Mouse (Mus musculus): Measurements from ENCODE around the gene Gm6902. TPM values are rescaled to one million over a fixed set of nuclear protein-coding genes. Genes with fewer than 3 reads are reported as not detected.
"Not testable (repeated sequence)": the region's sequence is repeated elsewhere in the genome, so short reads cannot be mapped to it uniquely, and the experiment has no call there.

The Gm6902 gene
- not detected for total RNA-seq (2022)

DNA sequence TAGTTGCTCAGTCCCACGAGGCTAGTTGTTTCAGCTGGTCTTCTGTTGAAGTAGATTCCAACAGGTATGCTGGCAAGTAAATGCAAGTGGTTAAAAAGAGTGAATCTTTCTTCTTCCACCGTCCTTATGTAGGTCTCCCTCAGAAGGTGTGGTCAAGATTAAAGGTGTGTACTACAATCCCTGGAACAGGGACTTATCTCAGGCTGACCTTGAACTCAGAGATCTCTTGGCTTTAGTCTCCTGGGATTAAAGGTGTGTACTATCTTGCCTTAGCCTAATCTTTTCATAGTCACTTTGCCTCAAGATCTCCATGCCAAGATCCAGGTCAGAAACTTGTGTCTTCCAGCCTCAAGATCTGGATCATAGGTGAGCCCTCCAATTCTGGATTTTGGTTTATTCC, at the start of gene Gm6902:
Gene Gm6902 (minus strand): TSS at position 101 of the 400 bp plus-strand sequence.
- DNase-seq (ENCODE audit: low spot score) = not testable (repeated sequence)

DNA sequence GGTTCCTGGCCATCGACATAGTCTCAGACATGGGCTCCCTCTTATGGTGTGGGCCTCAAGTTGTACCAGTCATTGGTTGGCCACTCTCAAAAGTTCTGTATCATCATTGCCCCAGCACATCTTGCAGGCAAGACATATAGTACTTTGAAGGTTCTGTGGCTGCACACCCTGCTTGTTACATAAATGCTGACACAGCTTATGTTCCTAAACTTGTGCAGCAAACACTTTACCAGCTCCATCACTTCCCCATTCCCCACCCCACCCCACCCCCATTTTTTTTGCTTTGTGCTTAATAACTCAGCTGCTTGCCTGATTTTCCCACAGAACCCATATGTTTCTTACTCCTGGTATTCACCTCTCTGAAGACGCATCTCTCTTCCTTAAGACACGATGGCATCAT, 22.2 kb upstream of the Gm6902 start, which contains the start of gene Nlrp4e:
Gene Nlrp4e (plus strand): TSS at position 301 of the 400 bp plus-strand sequence.
- DNase-seq (ENCODE audit: low spot score) = not testable (repeated sequence)

DNA sequence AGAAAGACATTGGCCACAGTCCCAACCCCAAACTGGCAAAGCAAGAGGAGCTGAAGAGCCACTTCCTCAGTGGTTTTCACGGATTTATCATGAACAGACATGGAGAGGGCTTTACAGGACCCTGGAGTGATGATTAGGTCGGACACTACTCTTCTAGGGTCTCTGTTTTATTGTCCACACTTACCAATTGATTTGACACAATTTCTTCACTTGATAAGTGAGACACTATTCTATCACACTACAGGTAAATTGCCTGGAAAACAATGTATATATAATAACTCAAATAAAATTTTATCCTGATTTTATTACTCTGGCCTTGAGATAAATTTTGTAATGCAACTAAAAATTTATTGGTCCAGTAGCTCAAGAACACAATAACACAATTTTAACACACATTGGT, 27.1 kb downstream of the Gm6902 start, which contains the start of gene Vmn1r166:
Gene Vmn1r166 (minus strand): TSS at position 101 of the 400 bp plus-strand sequence.
- not testable (repeated sequence) for DNase-seq (ENCODE audit: low spot score)

Other genes starting within 250 kb of the Gm6902 start
- gene Vmn1r163, start 223.4 kb downstream of the Gm6902 start, total RNA-seq (2022) = not detected
- not detected for gene Gm8720, start 211.4 kb downstream of the Gm6902 start, total RNA-seq (2022)
- gene Gm10662, start 134.4 kb downstream of the Gm6902 start, total RNA-seq (2022) = not detected
- gene Vmn1r165, start 61.6 kb downstream of the Gm6902 start, total RNA-seq (2022) = not detected
- gene Vmn1r166, start 27.2 kb downstream of the Gm6902 start, total RNA-seq (2022) = not detected
- gene Nlrp4e, start 22.3 kb upstream of the Gm6902 start, total RNA-seq (2022) = not detected
- under 1 TPM in 1 of 4 experiments, not detected in 3; 0.11 TPM for gene Nlrp5, start 107.0 kb upstream of the Gm6902 start, total RNA-seq (2022)
- gene Vmn1r167, start 228.3 kb upstream of the Gm6902 start, total RNA-seq (2022) = not detected